Mouse (Mus musculus) heart, adult 2 months (tissue): ENCODE results near the gene Slc25a31. TPM values are rescaled to one million over a fixed set of nuclear protein-coding genes. Genes with fewer than 3 reads are reported as not detected.

Experiments
- DNase-seq, 2 experiments: peaks; one replicate each; pipeline ENCODE4 v3.0.0; 2021
- H3K27ac ChIP-seq: fragments of 200-600 bp; 2 replicates; pipeline ENCODE4 v1.8.1; 2022
- H3K27me3 ChIP-seq: fragments of 200-500 bp; 2 replicates; pipeline ENCODE4 v1.6.1; 2012; ENCODE audit warnings: mild to moderate bottlenecking, low read length, inconsistent platforms, mixed read lengths; ENCODE audit not compliant: control insufficient read depth, insufficient read depth
- H3K36me3 ChIP-seq: fragments of 200-500 bp; 2 replicates; pipeline ENCODE4 v1.6.1; 2012; ENCODE audit warnings: low read length, inconsistent platforms; ENCODE audit not compliant: control insufficient read depth, insufficient read depth
- H3K4me1 ChIP-seq: fragments of 200-500 bp; 2 replicates; pipeline ENCODE4 v1.6.1; 2011; ENCODE audit warnings: low read length; ENCODE audit not compliant: control insufficient read depth, insufficient read depth
- H3K4me3 ChIP-seq: fragments of 200-600 bp; 2 replicates; pipeline ENCODE4 v1.8.1; 2022
- H3K79me2 ChIP-seq: fragments of 200-500 bp; replicated peaks from 2 replicates; pipeline ENCODE4 v1.6.1; 2012; ENCODE audit warnings: mild to moderate bottlenecking, inconsistent platforms, low read length, moderate library complexity, mixed read lengths; ENCODE audit not compliant: control insufficient read depth, insufficient read depth
- H3K9ac ChIP-seq: fragments of 200-500 bp; 2 replicates; pipeline ENCODE4 v1.6.1; 2012; ENCODE audit warnings: low read depth, mild to moderate bottlenecking, control low read depth, inconsistent platforms, low read length, mixed read lengths
- CTCF ChIP-seq: fragments of 200-600 bp; IDR thresholded peaks from 2 replicates; pipeline ENCODE4 v1.8.1; 2022; ENCODE audit warnings: antibody characterized with exemption, mild to moderate bottlenecking, moderate library complexity
- EP300 ChIP-seq: fragments of 200-500 bp; IDR thresholded peaks from 2 replicates; pipeline ENCODE4 v1.6.1; 2011; ENCODE audit warnings: low read depth, low read length, control low read depth; ENCODE audit not compliant: insufficient read depth
- POLR2A ChIP-seq: fragments of 200-500 bp; IDR thresholded peaks from 2 replicates; pipeline ENCODE4 v1.6.1; 2011; ENCODE audit warnings: mild to moderate bottlenecking, low read depth, low read length, control low read depth; ENCODE audit not compliant: insufficient read depth
- WGBS: fragments of 180-500 bp; shearing (Covaris S2); methylation state at CpG from one replicate; pipeline ENCODE4 v1.1.7; 2018; 5-methylcytosine and 5-hydroxymethylcytosine counted together
- intact Hi-C: fragments of 180-260 bp; cut with DNase I; formaldehyde crosslinking; loops from one replicate; pipeline ENCODE4 v1.15.1; 2025
- long read RNA-seq: library from polyadenylated mRNA; stranded (forward); transcript quantifications from one replicate; pipeline ENCODE4 v2.0.0, GENCODE M21; 2021
- polyA plus RNA-seq: library from polyadenylated mRNA; depleted of rRNA; stranded (reverse); fragments of >200 nt; gene quantifications from 2 replicates; pipeline ENCODE4 v1.2.3, GENCODE M21; 2012; rRNA removed
- total RNA-seq, 2 experiments: library from RNA; stranded (reverse); gene quantifications; 2 replicates each; pipeline ENCODE4 v1.2.3; 2021

Gene Slc25a31
- total RNA-seq (under 1 TPM; 0.16 to 0.29 TPM), polyA plus RNA-seq (0.18 and 0.37 TPM in 2 replicates)
- long read RNA-seq: 0 reads

- no peak within 1 kb of the TSS for H3K4me3 ChIP-seq
- WGBS: 86% methylated on average over 30 of the region's 30 CpGs
- intact Hi-C loops: no loop called here
- no peaks in the 10 kb centered on the region for H3K79me2 ChIP-seq
- H3K36me3 ChIP-seq: no peaks in the 10 kb centered on the region
- H3K4me1 ChIP-seq: peaks cover 3% of the 10 kb centered on the region
- no peak within 1 kb of the TSS for H3K27ac ChIP-seq
- TF ChIP-seq POLR2A (no peak), EP300 (no peak), CTCF (no peak)
- H3K9ac ChIP-seq: no peak within 1 kb of the TSS
- H3K27me3 ChIP-seq: no peaks in the 10 kb centered on the region
- no peak for DNase-seq
Measured at GRCm38 (mm10) chr3:40708655-40709054, at the start of gene Slc25a31. TSS of gene Slc25a31 (plus strand) at chr3:40708855.

GRCm38 (mm10) chr3:40660231-40660630 is 48.4 kb upstream of the Slc25a31 start:
- Histone ChIP-seq H3K27me3 (no peaks in the 10 kb centered on the region), H3K36me3 (no peaks in the 10 kb centered on the region), H3K9ac (no peak overlapping the region), H3K4me3 (no peak overlapping the region), H3K4me1 (peaks cover 2% of the 10 kb centered on the region; the same call in 1 of the 2 replicates), H3K79me2 (no peaks in the 10 kb centered on the region), H3K27ac (no peak overlapping the region)
- intact Hi-C loops: no loop called here
- WGBS: 92% methylated on average over 2 of the region's 2 CpGs
- TF ChIP-seq EP300 (no peak), POLR2A (no peak), CTCF (no peak)
- DNase-seq: no peak

- intact Hi-C loops: no loop called here
- TF ChIP-seq POLR2A: no peak
- no peak for TF ChIP-seq CTCF
- TF ChIP-seq EP300: no peak
Measured at GRCm38 (mm10) chr3:40666109-40666508, 42.5 kb upstream of the Slc25a31 start.

GRCm38 (mm10) chr3:40666861-40667719 is 41.6 kb upstream of the Slc25a31 start:
- no peaks in the 10 kb centered on the region for H3K4me1 ChIP-seq
- no peaks in the 10 kb centered on the region for H3K27me3 ChIP-seq
- H3K79me2 ChIP-seq: no peaks in the 10 kb centered on the region
- no peak overlapping the region for H3K4me3 ChIP-seq
- WGBS: 86% methylated on average over 8 of the region's 8 CpGs
- DNase-seq: no peak
- peaks cover 3% of the 10 kb centered on the region for H3K36me3 ChIP-seq
- no peak overlapping the region for H3K27ac ChIP-seq
- no peak overlapping the region for H3K9ac ChIP-seq
- intact Hi-C loops: no loop called here
- TF ChIP-seq EP300 (no peak), CTCF (no peak), POLR2A (no peak)

More at GRCm38 (mm10) chr3:40666109-40666508, 42.5 kb upstream of the Slc25a31 start:
- H3K27me3 ChIP-seq: no peaks in the 10 kb centered on the region
- peak; percentile 37 to 56 for DNase-seq
- H3K4me1 ChIP-seq: no peaks in the 10 kb centered on the region
- H3K9ac ChIP-seq: no peak overlapping the region
- no peak overlapping the region for H3K4me3 ChIP-seq
- H3K27ac ChIP-seq: no peak overlapping the region
- H3K36me3 ChIP-seq: peaks cover 3% of the 10 kb centered on the region
- H3K79me2 ChIP-seq: no peaks in the 10 kb centered on the region
- WGBS: 55% methylated on average over 4 of the region's 4 CpGs

- Histone ChIP-seq H3K9ac (no peak overlapping the region), H3K36me3 (peaks cover 3% of the 10 kb centered on the region), H3K27me3 (no peaks in the 10 kb centered on the region), H3K27ac (no peak overlapping the region), H3K4me1 (no peaks in the 10 kb centered on the region), H3K4me3 (no peak overlapping the region), H3K79me2 (no peaks in the 10 kb centered on the region)
- WGBS: 45% methylated on average over 6 of the region's 6 CpGs
- no peak for TF ChIP-seq EP300
- TF ChIP-seq CTCF: no peak
- no peak for TF ChIP-seq POLR2A
- intact Hi-C loops: no loop called here
- DNase-seq: no peak
Measured at GRCm38 (mm10) chr3:40668889-40669288, 39.8 kb upstream of the Slc25a31 start.

GRCm38 (mm10) chr3:40669395-40669794 is 39.3 kb upstream of the Slc25a31 start:
- no peak for TF ChIP-seq CTCF
- peaks cover 3% of the 10 kb centered on the region for H3K36me3 ChIP-seq
- H3K27me3 ChIP-seq: no peaks in the 10 kb centered on the region
- no peak for DNase-seq
- H3K4me3 ChIP-seq: no peak overlapping the region
- H3K27ac ChIP-seq: no peak overlapping the region
- 92% methylated on average over 3 of the region's 3 CpGs for WGBS
- H3K9ac ChIP-seq: no peak overlapping the region
- no peaks in the 10 kb centered on the region for H3K79me2 ChIP-seq
- intact Hi-C loops: no loop called here
- H3K4me1 ChIP-seq: no peaks in the 10 kb centered on the region
